Mouse (Mus musculus) adrenal gland, postnatal 10 days (tissue): ENCODE measurements around the gene Sycp2. TPM values are rescaled to one million over a fixed set of nuclear protein-coding genes. Genes with fewer than 3 reads are reported as not detected.
A peak's percentile ranks its signal among the peaks of the same experiment; 100 is the strongest.

Source experiments
- DNase-seq: peaks from one replicate; pipeline ENCODE4 v3.0.0; 2021; ENCODE audit warnings: mixed read lengths
- long read RNA-seq, 2 experiments: library from polyadenylated mRNA; stranded (forward); transcript quantifications; one replicate each; pipeline ENCODE4 v2.0.0; 2021
- total RNA-seq, 2 experiments: library from RNA; stranded (reverse); gene quantifications; 2 replicates each; pipeline ENCODE4 v1.2.3; 2021

Gene Sycp2
- total RNA-seq, result under 1 TPM; 0.39 TPM
- long read RNA-seq, experiment 1, result 0 reads
- long read RNA-seq, experiment 2, result 0 reads

- DNase-seq, result no peak
Observed at GRCm38 (mm10) chr2:178407053-178407815, at the start of gene Sycp2. Gene Sycp2 (minus strand): TSS chr2:178407685.

- DNase-seq, result peak; percentile 16
Observed at GRCm38 (mm10) chr2:178454664-178455516, 47.4 kb upstream of the Sycp2 start.

GRCm38 (mm10) chr2:178450961-178451360 is 43.5 kb upstream of the Sycp2 start:
- no peak for DNase-seq

GRCm38 (mm10) chr2:178450236-178450635 is 42.8 kb upstream of the Sycp2 start:
- no peak for DNase-seq

- DNase-seq, result no peak
Observed at GRCm38 (mm10) chr2:178449386-178449785, 41.9 kb upstream of the Sycp2 start.

GRCm38 (mm10) chr2:178437311-178437710 is 29.8 kb upstream of the Sycp2 start:
- no peak for DNase-seq

GRCm38 (mm10) chr2:178433903-178434302 is 26.4 kb upstream of the Sycp2 start:
- no peak for DNase-seq

- DNase-seq, result no peak
Observed at GRCm38 (mm10) chr2:178433495-178433894, 26.0 kb upstream of the Sycp2 start.

GRCm38 (mm10) chr2:178430231-178430630 is 22.7 kb upstream of the Sycp2 start, which contains the start of gene Cdh26:
Gene Cdh26 (plus strand): TSS chr2:178430531.
- no peak for DNase-seq

GRCm38 (mm10) chr2:178429426-178429825 is 21.9 kb upstream of the Sycp2 start:
- DNase-seq, result no peak

- DNase-seq, result no peak
Observed at GRCm38 (mm10) chr2:178428676-178429075, 21.2 kb upstream of the Sycp2 start.

GRCm38 (mm10) chr2:178428183-178428582 is 20.7 kb upstream of the Sycp2 start:
- DNase-seq, result no peak

GRCm38 (mm10) chr2:178427181-178427580 is 19.7 kb upstream of the Sycp2 start:
- DNase-seq, result no peak

- DNase-seq, result no peak
Observed at GRCm38 (mm10) chr2:178426229-178426628, 18.7 kb upstream of the Sycp2 start.

- no peak for DNase-seq
Observed at GRCm38 (mm10) chr2:178423223-178423622, 15.7 kb upstream of the Sycp2 start.

- no peak for DNase-seq
Observed at GRCm38 (mm10) chr2:178422186-178422585, 14.7 kb upstream of the Sycp2 start.

GRCm38 (mm10) chr2:178421603-178422002 is 14.1 kb upstream of the Sycp2 start:
- DNase-seq, result no peak

GRCm38 (mm10) chr2:178420576-178420975 is 13.1 kb upstream of the Sycp2 start:
- no peak for DNase-seq

GRCm38 (mm10) chr2:178416970-178417369 is 9.5 kb upstream of the Sycp2 start:
- no peak for DNase-seq

GRCm38 (mm10) chr2:178416427-178416826 is 8.9 kb upstream of the Sycp2 start:
- DNase-seq, result no peak

GRCm38 (mm10) chr2:178415150-178415448 is 7.6 kb upstream of the Sycp2 start:
- DNase-seq, result no peak

GRCm38 (mm10) chr2:178414261-178415149 is 7.0 kb upstream of the Sycp2 start, which contains the start of the genes Ppp1r3d and Fam217b:
Gene Ppp1r3d (minus strand): TSS chr2:178414472.
Gene Fam217b (plus strand): TSS chr2:178414524.
- DNase-seq, result peak; percentile 82
